Mouse (Mus musculus) kidney, embryonic 16.5 days (tissue): ENCODE measurements around the gene Traf3ip1. TPM values are rescaled to one million over a fixed set of nuclear protein-coding genes. Genes with fewer than 3 reads are reported as not detected.

Experiments used
- ATAC-seq: fragments of 200-750 bp; cut with Nextera tagmentation; 2 replicates; pipeline ENCODE4 v1.8.0; 2017; ENCODE audit warnings: moderate TSS enrichment; ENCODE audit not compliant: low FRiP score, low TSS enrichment
- H3K27ac ChIP-seq: fragments of 300-500 bp; sonication (generic); 2 replicates; pipeline ENCODE4 v1.5.1; 2014; ENCODE audit warnings: low read length
- H3K27me3 ChIP-seq: fragments of 300-500 bp; sonication (generic); 2 replicates; pipeline ENCODE4 v1.6.1; 2014; ENCODE audit warnings: low read length, control low read depth, mixed read lengths; ENCODE audit not compliant: insufficient read depth
- H3K36me3 ChIP-seq: fragments of 300-500 bp; sonication (generic); 2 replicates; pipeline ENCODE4 v1.6.1; 2014; ENCODE audit warnings: low read length, control low read depth, mixed read lengths; ENCODE audit not compliant: insufficient read depth
- H3K4me1 ChIP-seq: fragments of 300-500 bp; sonication (generic); 2 replicates; pipeline ENCODE4 v1.6.1; 2014; ENCODE audit warnings: low read length, control low read depth, mixed read lengths; ENCODE audit not compliant: insufficient read depth
- H3K4me2 ChIP-seq: fragments of 300-500 bp; sonication (generic); replicated peaks from 2 replicates; pipeline ENCODE4 v1.6.1; 2014; ENCODE audit warnings: low read depth, low read length
- H3K4me3 ChIP-seq: fragments of 300-500 bp; sonication (generic); 2 replicates; pipeline ENCODE4 v1.5.1; 2014; ENCODE audit warnings: mild to moderate bottlenecking, low read length
- H3K9ac ChIP-seq: fragments of 300-500 bp; sonication (generic); replicated peaks from 2 replicates; pipeline ENCODE4 v1.6.1; 2014; ENCODE audit warnings: low read length
- H3K9me3 ChIP-seq: fragments of 300-500 bp; sonication (generic); 2 replicates; pipeline ENCODE4 v1.6.1; 2016; ENCODE audit warnings: low read length, control low read depth
- WGBS: fragments of 180-500 bp; shearing (Covaris S2); extraction: QIAGEN DNeasy Blood & Tissue Kit; methylation state at CpG from one replicate; pipeline ENCODE4 v1.1.7; 2014; 5-methylcytosine and 5-hydroxymethylcytosine counted together
- polyA plus RNA-seq: library from polyadenylated mRNA; unstranded; fragments of >200 nt; fragmentation: Nextera tagmentation; extraction: Ambion mirVana; gene quantifications from 2 replicates; pipeline ENCODE4 v1.2.1, GENCODE M21; 2015

Traf3ip1 gene
- polyA plus RNA-seq, 1 experiment from 2014 or later: 10.7 TPM

GRCm38 (mm10) chr1:91515642-91516041, 21.2 kb downstream of the Traf3ip1 start:
- Histone ChIP-seq H3K4me2 (no peak overlapping the region), H3K4me1 (no peaks in the 10 kb centered on the region), H3K9ac (no peak overlapping the region), H3K9me3 (no peaks in the 10 kb centered on the region), H3K27me3 (no peaks in the 10 kb centered on the region), H3K27ac (no peak overlapping the region), H3K4me3 (no peak overlapping the region), H3K36me3 (peaks cover 14% of the 10 kb centered on the region; the same call in 1 of the 2 replicates)
- WGBS: 76% methylated on average over 6 of the region's 6 CpGs
- no peak for ATAC-seq

DNA sequence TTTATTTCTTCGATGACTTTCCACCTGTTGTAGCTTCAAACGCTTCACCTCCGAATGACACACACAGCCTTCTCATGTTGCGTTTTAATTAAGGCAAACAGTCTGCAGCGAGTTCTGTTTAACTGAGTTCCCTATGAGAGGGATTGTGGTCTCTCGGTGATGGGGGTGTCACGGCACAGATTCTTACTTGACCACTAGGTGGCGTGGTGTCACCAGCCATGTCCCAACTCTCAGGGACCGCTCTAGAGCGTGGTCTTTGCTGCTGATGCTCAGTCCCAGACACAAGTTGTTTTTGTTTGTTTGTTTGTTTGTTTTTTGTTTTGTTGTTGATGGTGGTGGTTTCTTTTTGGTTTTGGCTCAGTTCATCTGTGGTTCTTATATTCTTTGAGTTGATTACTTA, 29.3 kb downstream of the Traf3ip1 start:
- ATAC-seq: 0 out of 2 replicates have a peak, but pooled peaks have one; percentile 77
- H3K4me2 ChIP-seq: no peak overlapping the region

DNA sequence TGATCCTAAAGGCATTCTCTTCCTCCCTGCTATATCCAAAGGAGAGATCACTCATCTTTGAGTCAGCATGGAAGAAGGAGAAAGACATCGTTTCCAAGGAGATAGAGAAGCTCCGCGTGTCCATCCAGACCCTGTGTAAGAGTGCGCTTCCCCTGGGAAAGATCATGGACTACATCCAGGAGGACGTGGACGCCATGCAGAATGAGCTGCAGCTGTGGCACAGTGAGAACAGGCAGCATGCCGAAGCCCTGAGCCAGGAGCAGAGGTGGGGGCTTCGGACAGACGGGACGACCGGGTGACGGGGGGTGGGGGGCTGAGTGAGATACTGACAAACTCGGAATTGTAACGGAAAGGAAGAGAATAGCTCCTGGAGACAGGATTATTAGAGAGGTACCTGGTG, 31.4 kb downstream of the Traf3ip1 start:
- ATAC-seq: no peak
- H3K27ac ChIP-seq: no peak overlapping the region
- 93% methylated on average over 14 of the region's 14 CpGs for WGBS
- H3K4me2 ChIP-seq: no peak overlapping the region
- no peaks in the 10 kb centered on the region for H3K27me3 ChIP-seq
- no peaks in the 10 kb centered on the region for H3K4me1 ChIP-seq
- no peak overlapping the region for H3K4me3 ChIP-seq
- no peak overlapping the region for H3K9ac ChIP-seq
- peaks cover 29% of the 10 kb centered on the region for H3K36me3 ChIP-seq
- no peaks in the 10 kb centered on the region for H3K9me3 ChIP-seq

More for the DNA sequence above, 29.3 kb downstream of the Traf3ip1 start:
- 12% methylated on average over 10 of the region's 10 CpGs for WGBS
- Histone ChIP-seq H3K36me3 (peaks cover 33% of the 10 kb centered on the region), H3K27ac (no peak overlapping the region), H3K9ac (no peak overlapping the region), H3K9me3 (no peaks in the 10 kb centered on the region), H3K4me3 (no peak overlapping the region), H3K4me1 (no peaks in the 10 kb centered on the region), H3K27me3 (no peaks in the 10 kb centered on the region)

DNA sequence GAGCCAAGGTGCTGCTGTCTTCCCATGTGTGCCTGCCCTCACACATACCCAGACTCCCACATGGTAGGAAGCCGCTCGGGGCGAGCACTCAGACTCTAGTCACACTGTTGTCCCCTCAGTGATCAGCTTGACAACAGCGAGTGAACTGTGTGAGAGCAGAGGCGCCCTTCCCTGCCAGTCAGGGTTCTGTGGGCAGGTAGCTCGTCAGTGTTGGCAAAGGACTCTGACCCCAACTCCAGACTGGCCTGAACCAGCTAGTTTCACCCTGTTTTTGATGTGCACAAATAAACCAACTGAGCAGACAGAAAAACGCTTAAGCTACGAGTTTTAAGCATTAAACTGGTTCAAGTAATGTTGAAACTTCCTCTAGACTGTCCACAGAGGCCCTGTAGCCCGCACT, 35.7 kb downstream of the Traf3ip1 start:
- ATAC-seq: no peak
- H3K36me3 ChIP-seq: peaks cover 17% of the 10 kb centered on the region

GRCm38 (mm10) chr1:91532243-91532642, 37.8 kb downstream of the Traf3ip1 start:
- no peak for ATAC-seq
- 0 out of 2 replicates have a peak, but pooled peaks cover 4% of the 10 kb centered on the region for H3K27me3 ChIP-seq
- H3K36me3 ChIP-seq: peaks cover 12% of the 10 kb centered on the region
- no peaks in the 10 kb centered on the region for H3K4me1 ChIP-seq
- no peak overlapping the region for H3K27ac ChIP-seq
- WGBS: 75% methylated on average over 4 of the region's 4 CpGs
- H3K9me3 ChIP-seq: no peaks in the 10 kb centered on the region
- no peak overlapping the region for H3K4me2 ChIP-seq
- H3K9ac ChIP-seq: no peak overlapping the region
- no peak overlapping the region for H3K4me3 ChIP-seq

More for the DNA sequence above, 35.7 kb downstream of the Traf3ip1 start:
- Histone ChIP-seq H3K4me3 (no peak overlapping the region), H3K9ac (no peak overlapping the region), H3K4me1 (no peaks in the 10 kb centered on the region), H3K27me3 (no peaks in the 10 kb centered on the region), H3K4me2 (no peak overlapping the region), H3K9me3 (no peaks in the 10 kb centered on the region), H3K27ac (no peak overlapping the region)
- WGBS: 84% methylated on average over 9 of the region's 9 CpGs

DNA sequence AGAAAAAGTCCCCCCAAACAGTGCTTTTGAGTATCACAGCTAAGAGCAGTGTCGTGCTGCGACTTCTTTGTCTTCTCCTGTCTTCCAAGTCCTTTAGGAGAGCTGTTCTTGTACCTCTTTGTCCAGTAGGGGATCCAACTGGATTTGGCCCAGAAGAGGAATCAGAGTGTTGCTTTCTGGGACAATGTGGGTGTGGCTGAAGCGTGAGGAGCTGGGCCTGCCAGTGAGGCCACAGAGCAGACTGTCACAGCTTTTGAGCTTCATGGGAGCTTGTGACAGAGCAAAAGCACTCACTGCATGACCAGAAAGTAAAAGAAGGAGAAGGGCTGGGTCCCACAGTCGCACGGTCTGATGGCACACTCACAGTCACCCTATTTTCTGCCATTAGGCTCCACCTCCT, 38.4 kb downstream of the Traf3ip1 start:
- Histone ChIP-seq H3K9me3 (no peaks in the 10 kb centered on the region), H3K4me2 (no peak overlapping the region), H3K27ac (no peak overlapping the region), H3K27me3 (0 out of 2 replicates have a peak, but pooled peaks cover 7% of the 10 kb centered on the region), H3K9ac (no peak overlapping the region), H3K4me3 (no peak overlapping the region), H3K4me1 (no peaks in the 10 kb centered on the region), H3K36me3 (peaks cover 5% of the 10 kb centered on the region; the same call in 1 of the 2 replicates)
- ATAC-seq: no peak
- 85% methylated on average over 5 of the region's 5 CpGs for WGBS

DNA sequence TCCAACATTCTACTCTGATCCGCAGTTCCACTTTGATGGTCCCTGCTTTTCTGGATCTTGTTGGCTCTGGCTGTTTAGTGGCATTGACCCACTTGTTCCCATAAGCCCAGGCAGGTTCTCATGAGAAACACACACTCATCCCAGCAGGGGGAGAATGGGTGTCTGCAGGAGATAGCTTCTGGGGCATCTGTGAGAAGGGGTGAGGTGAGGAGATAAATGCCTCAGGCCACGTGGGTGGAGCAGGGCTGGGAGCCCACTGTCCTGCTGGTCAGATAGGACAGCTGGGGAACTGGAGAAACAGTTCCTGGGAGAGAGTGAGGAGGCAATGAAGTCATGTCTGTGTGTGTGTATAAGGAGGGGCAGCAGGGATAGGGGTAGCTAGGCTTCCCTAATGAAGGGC, 39.0 kb downstream of the Traf3ip1 start:
- Histone ChIP-seq H3K4me2 (no peak overlapping the region), H3K27ac (no peak overlapping the region), H3K9me3 (no peaks in the 10 kb centered on the region), H3K27me3 (peaks cover 7% of the 10 kb centered on the region; the same call in 1 of the 2 replicates), H3K4me1 (no peaks in the 10 kb centered on the region), H3K36me3 (no peaks in the 10 kb centered on the region), H3K4me3 (no peak overlapping the region), H3K9ac (no peak overlapping the region)
- 47% methylated on average over 2 of the region's 2 CpGs for whole genome bisulfite sequencing
- ATAC-seq: no peak

DNA sequence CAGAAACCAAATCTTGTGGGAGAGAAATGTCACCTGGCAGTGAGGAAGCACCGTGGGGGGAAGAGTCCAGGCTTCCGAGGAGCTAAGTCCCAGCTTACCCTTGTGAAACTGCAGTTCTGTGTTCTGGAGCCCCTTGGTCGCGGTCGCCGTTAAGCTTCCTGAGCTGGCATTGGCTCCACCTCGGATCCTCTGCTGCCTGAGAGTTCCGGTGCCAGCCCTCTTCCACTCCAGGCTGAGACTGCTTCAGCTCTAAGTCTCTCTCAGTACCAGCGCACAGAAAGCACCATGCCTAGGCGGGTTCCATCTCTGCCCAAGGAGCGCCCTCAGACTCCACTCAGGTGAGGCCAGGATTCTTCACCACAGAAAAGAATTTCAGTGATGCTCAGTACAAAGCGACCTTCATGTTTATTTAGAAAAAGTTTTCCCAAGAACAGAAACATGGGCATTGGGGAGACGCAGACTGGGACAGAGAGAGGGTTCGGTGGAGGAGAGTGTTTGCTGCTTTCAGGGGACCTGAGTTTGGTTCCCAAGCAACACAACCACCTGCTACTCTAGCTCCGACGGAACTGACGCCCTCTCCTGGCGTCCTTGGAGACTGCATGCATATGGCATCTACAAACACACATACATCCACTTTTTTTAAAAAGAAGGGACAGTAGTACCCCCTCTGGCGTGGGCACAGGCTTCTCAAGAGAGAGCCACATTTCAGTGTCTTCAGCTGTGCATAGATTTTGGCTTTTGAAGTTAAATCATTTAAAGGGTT, 39.7 kb downstream of the Traf3ip1 start:
- Histone ChIP-seq H3K36me3 (no peaks in the 10 kb centered on the region), H3K9ac (no peak overlapping the region), H3K27me3 (peaks cover 12% of the 10 kb centered on the region), H3K9me3 (no peaks in the 10 kb centered on the region), H3K27ac (no peak overlapping the region), H3K4me3 (no peak overlapping the region), H3K4me2 (no peak overlapping the region), H3K4me1 (no peaks in the 10 kb centered on the region)
- WGBS: 77% methylated on average over 19 of the region's 19 CpGs
- ATAC-seq: no peak

- Histone ChIP-seq H3K36me3 (no peaks in the 10 kb centered on the region), H3K4me3 (no peak overlapping the region), H3K4me1 (peaks cover 15% of the 10 kb centered on the region), H3K27ac (no peak overlapping the region), H3K27me3 (peaks cover 18% of the 10 kb centered on the region), H3K9me3 (no peaks in the 10 kb centered on the region), H3K9ac (no peak overlapping the region), H3K4me2 (no peak overlapping the region)
- ATAC-seq: no peak
- 39% methylated on average over 22 of the region's 22 CpGs for WGBS
Measured at GRCm38 (mm10) chr1:91537786-91538569, 43.5 kb downstream of the Traf3ip1 start.

DNA sequence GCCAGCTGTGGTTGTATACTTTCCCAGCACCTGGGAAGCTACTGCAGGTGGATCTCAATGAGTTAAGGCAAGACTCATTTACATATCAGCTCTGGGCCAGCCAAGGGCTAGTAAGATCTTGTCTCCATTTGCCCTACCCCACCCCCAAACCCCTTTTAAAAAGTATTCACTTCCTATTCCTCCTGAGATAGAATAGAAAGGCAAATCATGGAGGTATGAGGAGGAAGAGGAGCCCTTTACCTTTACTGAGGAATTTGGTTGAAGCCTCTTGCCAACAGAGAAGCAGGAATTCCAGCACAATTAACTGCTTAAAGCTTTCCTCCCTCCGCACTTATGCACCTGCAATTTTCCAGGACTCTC, 44.1 kb downstream of the Traf3ip1 start:
- Histone ChIP-seq H3K9ac (no peak overlapping the region), H3K27ac (no peak overlapping the region), H3K4me1 (peaks cover 15% of the 10 kb centered on the region), H3K9me3 (no peaks in the 10 kb centered on the region), H3K4me3 (no peak overlapping the region), H3K36me3 (no peaks in the 10 kb centered on the region), H3K27me3 (peaks cover 18% of the 10 kb centered on the region), H3K4me2 (no peak overlapping the region)
- no peak for ATAC-seq
- WGBS: 74% methylated on average over 1 of the region's 1 CpGs
